Mouse (Mus musculus) retina, adult 2 months (tissue): ENCODE results near the gene Map3k4.
"Not testable (repeated sequence)": the region's sequence is repeated elsewhere in the genome, so short reads cannot be mapped to it uniquely, and the experiment has no call there.

Experiments
- DNase-seq: peaks from one replicate; pipeline ENCODE4 v3.0.0-alpha.2; 2012; ENCODE audit warnings: low read depth, low spot score

Map3k4 gene

DNA sequence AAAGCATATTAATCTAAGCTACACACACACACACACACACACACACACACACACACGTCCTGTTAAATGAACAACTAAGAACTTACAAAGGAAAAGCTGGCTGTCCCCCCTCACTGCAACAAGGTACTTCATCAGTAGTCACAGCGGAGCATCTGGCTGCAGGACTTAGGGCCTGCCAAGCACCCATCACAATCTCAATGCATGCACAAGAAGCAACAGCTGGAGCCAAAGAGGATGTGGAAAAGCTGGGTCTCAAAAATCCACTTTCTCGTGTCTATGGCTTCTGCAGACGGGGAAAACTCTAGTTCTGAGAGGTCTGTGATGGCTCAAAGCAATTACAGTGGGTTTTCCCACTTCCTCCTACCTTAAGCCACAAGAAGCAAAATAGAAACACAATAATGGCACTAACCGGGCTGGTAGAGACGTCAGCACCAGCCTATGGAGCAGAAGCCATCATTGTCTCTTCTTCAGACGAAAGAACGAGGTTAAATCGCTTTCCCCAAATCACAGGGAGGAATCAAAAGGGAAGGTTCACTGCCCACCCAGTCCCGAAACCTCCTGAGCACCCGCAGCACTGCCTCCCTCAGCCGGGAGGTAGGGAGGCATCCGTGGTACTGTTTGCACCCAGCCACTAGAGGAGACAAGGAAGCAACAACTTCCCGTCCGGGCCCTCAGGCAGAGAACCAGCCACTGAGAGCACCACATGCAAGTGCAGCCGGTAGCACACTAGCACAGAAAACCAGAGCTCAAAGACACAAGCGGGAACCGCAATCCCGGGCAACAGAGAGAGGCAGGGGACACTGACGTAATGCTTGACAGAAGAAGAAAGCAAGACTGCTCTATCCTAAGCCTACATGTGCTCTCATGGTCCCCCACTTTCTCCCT, 11.1 kb downstream of the Map3k4 start:
- no peak for DNase-seq

DNA sequence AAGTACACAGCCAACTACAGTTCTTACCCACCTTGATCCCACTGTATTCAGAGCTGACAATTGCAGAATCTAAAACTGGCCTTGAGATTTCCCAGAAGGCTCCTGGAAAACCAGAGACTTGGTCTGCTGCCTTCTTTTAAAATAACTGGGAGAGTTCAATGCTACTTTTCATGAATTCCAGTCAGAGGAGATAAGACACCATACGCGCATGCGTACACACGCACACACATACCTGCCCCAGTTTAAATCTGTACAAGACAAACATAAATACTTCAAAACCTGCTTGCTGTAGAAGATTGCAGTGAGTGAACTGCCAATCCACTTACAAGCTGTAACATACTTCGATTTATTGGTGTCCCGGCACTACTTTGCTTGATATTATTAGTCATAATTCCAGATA, 13.9 kb downstream of the Map3k4 start:
- DNase-seq = no peak

DNA sequence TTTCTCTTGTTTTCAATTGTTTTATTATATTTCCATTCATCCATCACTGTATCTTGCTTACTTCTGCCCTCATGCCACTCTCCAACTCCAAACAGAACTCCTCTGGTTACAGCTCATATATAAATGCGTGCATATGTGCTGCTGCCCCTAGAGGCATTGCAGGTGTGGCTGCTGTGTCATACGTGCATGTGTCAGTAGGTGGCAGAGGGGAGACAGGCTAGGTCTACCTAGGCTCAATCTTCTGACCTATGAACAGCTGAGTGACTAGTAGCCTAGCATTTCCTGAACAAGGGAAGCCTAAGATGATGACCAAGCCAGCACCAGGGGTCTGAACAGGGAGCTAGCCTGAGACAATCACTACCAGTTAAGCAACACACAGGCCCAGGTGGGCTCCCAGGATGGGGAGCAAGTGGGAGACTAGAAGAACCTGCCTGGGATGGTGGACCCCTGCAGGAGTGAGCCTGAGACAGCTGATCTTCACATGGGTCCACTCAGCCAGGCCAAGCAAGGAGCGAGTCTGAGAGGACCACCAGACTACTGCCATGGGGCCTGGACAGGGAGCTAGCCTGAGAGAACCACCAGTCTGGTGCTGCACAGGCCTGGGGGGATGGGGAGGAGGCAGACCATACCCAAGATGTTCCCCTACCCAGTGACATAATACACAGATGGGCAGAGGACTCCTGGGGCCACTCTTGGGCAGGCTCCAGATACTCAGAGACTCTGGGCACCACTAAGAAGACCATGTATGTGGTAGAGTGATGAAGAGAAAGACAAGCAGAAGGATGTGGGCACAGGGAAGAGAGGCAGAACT, 17.5 kb downstream of the Map3k4 start:
- peak; percentile 32 for DNase-seq

DNA sequence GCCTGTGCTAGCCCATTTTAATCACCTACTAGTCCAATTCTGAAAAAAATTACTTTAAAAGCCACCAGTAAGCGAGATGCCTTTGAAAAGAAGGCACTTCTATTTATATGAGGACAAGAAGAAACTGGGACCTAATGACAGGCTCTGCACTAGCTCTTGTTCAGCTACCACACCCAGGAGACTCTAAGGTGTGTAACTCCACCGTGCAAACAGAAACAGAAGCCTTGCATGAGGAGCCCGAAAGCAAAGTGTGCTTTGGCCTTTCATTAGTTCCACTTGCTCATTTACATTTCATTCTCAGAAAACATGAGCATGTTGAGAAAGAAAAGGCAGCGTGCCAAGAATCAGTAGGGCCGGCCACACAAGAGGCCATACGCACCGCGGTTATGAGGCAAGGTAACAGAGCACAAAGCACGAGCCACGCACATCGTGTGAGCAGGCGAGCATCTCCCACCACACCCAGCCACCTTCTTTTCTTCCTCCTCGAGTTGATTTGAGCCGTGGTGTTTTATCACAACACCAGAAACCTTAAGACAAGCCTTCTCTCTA, 18.4 kb downstream of the Map3k4 start:
- no peak for DNase-seq

DNA sequence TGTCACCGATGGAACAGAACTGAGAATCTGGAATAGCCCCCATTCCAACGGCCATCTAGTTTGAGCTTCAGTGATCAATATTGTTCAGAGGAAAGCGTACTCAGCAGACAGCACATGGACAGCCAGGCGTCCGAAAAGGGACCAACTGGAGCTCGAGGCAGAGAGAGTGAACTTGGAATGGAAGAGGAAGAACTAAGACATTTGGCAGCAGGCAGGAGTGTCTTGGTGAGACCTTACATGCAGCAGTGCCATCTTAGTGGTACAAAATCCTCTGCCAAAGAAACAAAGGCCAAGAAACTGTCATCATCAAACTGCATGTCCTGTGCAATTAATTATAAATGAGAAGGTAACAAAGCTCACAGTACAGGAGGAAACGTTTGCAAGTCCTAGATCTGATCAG, 19.2 kb downstream of the Map3k4 start:
- no peak for DNase-seq

DNA sequence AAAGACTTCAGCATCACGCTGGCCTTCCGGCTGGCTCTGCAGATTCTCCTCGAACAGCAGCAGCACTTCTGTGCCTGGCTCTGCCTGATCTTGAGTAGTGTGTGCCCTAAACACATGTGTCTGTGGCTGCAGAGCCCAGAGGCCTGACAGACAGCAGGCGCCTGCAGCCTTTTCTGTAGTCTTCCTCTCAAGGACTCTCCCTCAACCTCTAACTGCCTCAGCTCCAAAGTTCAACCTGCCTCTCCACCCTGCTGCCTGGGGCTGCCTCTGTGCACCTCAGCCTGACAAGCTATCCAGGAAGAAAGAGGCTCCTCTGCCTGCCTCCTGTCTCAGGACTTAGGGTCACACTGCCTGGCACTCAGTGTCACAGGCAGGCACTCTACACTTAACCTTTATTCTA, 20.6 kb downstream of the Map3k4 start:
- no peak for DNase-seq

DNA sequence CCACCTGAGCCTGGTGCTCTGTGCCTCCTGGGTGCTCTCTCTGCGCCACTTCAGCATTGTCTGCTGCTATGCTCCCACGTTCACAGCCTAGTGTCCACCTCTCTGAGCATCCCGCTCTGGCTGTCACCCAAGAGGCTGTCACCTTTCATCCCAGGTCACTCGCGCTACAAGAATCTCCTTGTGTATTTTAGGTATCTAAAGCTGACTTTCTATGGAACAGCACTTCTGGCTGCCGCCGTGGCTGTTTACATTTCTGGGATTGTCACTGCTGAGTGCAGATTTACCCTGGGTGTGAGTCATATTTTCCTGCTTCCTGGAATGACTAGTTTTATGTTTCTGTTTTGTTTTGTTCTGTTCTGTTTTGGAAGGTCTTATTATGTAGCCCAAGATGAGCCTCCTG, 21.3 kb downstream of the Map3k4 start:
- no peak for DNase-seq

DNA sequence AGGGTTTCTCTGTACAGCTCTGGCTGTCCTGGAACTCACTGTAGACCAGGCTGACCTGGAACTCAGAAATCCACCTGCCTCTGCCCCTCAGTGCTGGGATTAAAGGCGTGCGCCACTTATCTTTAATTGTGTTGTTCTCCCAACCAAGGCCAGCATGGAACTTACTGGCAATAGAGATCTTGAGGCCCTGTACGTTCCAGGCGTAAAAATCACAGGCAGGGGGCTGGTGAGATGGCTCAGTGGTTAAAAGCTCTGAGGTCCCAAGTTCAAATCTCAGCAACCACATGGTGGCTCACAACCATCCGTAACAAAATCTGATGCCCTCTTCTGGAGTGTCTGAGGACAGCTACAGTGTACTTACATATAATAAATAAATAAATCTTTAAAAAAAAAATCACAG, 22.7 kb downstream of the Map3k4 start:
- not testable (repeated sequence) for DNase-seq

DNA sequence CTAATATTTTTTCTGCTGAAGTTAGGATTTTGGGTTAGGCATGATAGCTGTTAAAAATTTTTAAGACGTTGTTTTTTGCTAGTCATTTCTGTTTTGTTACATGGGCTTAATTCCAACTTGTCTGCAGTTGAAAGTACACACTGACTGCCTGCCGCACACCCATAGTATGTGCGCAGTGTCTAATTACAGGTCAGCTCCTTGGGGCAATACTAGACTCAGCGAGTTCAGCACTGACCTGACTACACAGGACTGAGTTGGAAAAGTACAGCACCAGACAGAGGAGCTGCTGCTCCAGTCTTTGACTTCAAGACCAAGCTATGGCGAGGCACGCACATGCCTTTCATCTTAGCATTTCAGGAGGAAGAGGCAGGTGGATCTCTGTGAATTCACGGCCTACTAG, 24.2 kb downstream of the Map3k4 start:
- DNase-seq = no peak

DNA sequence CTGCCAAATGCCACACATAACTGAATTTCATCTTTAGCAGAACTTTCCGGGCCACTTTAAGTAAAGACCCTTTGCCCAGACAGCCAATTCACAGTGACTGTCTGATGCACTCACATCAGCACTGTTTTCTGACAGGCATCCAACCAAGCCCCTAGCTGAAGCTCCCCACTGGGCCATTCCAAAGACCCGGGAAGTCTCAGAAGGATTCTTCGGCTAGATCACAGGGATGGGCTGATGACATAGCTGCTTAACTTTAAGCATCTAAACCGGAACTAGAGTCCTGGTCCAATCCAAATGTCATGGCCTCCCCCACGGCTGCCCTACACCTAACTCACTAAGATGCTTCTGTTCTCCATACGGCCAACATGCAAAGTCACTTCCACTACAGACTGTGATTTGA, 25.0 kb downstream of the Map3k4 start:
- DNase-seq = no peak

DNA sequence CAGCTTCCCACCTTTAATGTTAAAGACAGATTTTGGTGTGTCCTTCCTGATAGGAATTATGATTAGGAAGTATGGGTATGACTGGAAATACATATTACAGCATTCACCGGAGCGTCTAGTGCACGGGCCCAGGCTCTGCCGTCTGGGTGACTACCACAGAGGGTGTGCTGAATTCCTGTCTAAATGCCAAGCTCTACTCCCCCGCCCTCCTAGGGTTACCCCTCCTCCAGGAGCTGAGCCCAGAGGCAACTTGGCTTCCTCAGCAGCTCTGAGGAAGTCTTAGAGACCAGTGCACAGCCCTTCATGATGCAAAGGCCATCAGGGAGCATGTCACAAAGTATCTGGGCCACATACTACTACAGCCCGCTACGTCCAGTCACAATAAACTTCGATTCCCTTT, 25.7 kb downstream of the Map3k4 start:
- DNase-seq = no peak

DNA sequence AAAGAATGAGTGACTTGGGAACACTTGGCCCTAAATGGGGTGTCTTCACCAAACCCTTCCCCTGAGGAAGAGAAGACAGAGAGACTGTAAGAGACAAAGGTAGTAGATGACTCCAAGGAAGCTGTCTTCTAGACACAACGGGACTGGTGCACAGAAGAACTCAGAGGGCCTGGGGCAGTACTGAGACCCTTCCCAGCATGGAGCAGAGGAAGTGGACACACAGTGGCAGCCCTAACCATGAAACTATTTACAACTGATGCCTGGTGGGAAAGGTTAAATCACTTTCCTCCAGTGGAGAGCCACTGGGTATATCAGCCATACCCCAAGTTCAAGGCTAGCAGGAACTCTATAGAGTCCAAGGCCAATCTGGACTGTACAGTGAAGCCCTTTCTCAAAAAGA, 26.2 kb downstream of the Map3k4 start:
- DNase-seq = no peak

DNA sequence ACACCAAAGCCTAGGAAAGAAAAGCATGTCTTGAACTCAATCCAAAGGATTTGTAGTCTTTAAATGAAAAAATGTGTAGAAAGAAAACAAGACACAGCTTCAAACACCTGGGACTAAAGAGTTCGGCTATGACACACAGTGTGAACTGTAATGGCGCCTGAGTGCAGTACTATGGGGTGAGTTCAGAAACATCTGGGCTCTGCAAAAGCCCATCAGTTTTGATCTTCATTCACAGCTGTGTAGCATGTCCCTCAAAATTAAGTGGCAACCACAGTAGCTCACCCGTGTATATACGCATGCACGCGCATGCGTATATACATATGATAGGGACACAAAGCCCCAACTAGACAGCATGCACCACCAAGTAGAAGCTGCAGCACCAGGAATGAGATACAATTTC, 27.4 kb downstream of the Map3k4 start:
- DNase-seq = no peak

DNA sequence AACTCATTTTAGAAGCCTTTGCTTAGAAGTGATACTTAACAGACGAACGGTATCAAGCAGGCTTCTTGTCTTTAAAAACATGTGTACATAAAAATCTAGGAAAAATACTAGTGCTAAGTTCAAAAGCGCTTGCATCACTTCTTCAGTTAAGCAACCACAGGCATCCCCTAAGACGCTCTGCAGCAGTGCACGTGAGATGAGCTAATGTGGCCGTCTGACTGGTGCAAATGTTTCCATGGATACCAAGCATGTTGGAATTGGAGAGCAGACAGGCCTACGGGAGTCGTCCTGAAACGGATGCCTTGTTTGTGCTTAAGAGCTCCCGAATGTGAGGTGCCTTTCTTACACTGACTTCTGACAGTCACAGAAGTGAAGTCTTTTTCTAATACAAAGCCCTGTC, 27.9 kb downstream of the Map3k4 start:
- no peak for DNase-seq

DNA sequence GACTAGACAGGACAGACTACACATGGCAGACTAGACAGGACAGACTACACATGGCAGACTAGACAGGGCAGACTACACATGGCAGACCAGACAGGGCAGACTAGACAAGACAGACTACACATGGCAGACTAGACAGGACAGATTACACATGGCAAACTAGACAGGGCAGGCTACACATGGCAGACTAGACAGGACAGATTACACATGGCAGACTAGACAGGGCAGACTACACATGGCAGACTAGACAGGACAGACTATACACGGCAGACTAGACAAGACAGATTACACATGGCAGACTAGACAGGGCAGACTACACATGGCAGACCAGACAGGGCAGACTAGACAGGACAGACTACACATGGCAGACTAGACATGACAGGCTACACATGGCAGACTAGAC, 28.8 kb downstream of the Map3k4 start:
- DNase-seq = not testable (repeated sequence)

DNA sequence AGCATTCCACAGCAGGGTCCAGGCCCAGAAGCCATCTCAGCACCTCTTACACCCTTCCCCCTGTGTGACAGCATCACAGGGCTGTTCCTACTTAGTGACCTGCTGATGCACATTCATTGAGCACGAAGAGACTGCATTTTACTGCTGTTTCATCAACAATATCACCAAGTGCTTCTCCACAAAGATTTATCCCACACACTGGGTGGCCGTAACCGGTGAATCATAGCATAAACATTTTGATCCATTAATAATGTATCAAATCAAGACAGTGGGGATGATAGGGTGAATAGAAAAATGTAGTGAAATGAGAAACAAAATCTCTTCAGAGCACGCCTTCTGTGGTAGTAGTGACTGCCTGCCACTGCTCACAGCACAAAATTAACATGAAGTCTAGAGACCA, 29.7 kb downstream of the Map3k4 start:
- DNase-seq = no peak

DNA sequence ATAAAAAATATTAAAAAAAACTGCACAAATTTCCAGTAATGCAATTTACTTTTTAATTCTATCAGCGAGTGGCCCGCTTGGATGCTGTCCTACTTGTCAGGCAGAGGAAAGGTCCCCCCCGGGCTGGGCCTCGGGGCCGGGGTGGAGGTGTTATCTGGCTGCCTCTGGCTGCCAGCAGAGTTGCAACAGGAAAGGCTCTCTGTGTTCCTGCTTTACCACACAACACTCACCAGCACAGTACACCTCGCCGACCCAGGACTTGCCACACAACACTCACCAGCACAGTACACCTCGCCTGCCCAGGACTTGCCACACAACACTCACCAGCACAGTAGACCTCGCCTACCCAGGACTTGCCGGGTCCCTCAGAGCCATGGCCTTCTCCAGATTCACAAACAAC, 38.8 kb downstream of the Map3k4 start:
- DNase-seq = no peak

DNA sequence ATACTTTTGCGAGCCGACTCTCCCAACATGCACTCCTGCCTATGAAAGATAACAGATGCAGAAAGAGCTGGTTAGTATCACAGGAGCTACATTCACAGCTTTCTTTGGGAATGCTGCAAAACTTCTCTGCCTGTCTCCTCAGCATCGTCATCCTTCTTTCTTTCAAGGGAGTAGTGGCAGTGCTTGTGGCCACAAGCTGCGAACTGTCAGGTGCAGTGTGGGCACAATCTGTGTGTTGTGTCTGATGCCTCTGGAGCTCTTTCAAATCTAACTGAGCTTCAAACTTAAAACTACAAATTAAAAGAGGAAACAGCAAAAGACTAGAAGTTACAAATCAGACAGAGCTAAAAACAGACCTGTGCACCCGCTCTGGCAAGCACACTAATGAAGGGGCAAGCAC, 40.5 kb downstream of the Map3k4 start:
- DNase-seq = no peak

DNA sequence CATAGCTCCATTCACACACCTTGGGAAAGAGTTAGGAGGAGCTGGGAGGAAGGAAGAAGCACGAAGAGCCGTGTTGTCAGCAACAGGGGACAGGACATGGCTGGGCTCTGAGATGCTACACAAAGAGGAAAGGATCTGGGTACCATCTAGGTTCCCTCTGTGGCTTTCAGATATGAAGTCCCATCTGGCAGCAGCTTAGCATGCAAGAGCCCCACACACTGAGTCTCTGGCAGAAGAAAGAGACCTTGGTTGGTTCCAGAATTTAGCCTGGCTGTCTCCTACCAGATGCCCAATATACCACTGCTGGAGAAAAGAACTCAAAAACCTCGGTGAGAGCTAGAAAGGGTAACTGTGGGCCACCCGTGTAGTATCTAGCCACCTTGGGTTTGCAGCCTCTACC, 41.3 kb downstream of the Map3k4 start:
- DNase-seq = no peak

DNA sequence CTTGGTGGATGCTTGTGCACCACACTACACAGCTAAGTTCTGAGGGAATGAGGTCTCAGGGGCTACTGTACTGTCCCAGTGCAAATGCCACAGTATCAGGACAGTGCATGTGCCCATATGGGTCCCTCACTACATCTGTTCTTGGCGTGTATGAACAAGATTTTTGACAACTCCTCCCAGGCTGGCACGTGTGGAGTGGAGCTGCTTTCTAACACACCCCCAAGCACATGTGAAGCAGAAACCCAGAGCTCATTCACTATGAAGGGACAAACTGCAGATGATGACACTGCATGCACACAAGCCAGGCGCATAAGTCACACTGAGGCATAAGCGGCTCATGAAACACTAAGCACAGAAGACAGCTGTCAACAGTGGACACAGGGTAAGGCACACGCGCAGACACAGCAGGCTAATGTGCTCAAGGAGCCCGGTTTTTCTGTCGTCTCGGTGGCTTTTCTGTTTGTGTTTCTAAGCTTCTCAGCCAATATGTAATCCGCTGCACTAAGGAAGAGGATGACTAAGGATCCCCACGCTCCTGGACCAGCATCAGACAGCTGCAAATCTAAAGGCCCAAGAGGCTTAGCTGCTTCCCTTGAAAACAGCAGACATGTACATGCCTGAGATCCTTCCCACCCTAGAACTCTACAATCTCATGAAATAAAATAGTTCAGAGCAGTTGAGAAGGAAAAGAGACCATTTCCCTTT, 41.9 kb downstream of the Map3k4 start:
- DNase-seq = no peak

DNA sequence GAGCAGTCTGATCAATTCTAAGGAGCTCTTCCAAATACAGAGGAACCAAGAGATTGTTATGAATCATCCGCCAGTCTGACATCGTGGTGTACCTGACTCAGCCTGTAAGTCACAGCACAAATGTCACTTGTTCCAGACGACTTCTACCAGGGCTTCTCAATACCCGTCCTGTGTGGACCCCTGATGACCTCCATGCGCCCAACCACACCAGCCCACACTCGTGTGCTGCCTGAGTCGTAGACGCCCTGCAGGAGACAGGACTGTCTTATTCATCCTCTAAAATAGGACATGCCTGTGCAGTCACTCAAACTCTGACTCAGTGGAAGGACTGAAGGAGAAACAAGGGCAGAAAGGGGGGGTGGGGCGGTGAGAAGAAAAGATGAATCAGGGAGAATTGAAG, 42.8 kb downstream of the Map3k4 start:
- DNase-seq = no peak

DNA sequence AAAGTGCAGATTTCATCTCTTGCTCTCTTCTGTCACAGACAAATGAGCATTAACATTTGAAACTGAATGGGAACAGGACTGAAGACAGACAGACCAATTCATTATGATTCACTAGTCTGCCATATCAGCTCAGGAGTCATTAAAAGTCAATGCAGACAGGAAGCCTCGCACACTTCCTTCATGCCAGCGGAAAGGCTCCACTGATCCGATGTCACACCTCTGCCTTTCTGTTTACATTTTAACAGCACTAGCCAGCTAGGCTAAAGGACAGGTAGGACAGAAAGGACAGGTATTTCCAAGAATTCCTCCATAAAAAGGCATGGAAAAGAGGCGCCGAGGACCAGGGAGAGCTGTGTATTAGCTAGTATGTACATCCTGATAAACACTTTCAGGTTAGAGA, 45.6 kb downstream of the Map3k4 start:
- DNase-seq = no peak
